Mouse (Mus musculus): ENCODE measurements around the gene Scamp1.

GRCm38 (mm10) chr13:94316975-94317511 is 31.4 kb upstream of the Scamp1 start:
- TF ChIP-seq CTCF (conservative IDR thresholded peaks at IDR 0.05; ENCODE audit: insufficient read depth, insufficient read length, low read depth, low read length) (no peak), POLR2A (IDR thresholded peaks at IDR 0.05; ENCODE audit: low read depth, low read length) (no peak)
